Mouse (Mus musculus): ENCODE results near the gene Lrtm1. TPM values are rescaled to one million over a fixed set of nuclear protein-coding genes. Genes with fewer than 3 reads are reported as not detected.

The Lrtm1 gene
- polyA plus RNA-seq, 1 experiment: 0.31 TPM

DNA sequence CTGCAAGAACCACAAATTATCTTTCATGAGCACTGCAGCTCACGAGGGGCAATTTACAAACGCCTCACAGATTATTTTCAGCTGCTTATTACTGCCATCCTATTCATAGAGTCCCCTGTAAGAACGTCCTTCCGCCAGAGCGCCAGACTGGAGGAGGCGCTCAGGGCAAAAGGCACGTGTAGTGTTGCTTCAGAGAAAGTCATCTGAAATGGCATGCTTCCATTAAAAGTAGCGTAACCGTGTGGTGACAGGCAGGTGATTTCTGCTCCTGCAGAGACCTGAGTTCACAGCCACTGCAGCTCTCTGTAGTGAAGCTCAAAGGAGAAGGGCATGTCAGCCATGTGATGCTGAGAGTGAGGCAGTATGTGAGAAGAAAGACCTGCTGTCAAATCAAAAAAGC lies 12.5 kb downstream of the Lrtm1 start:
- no peaks in the 10 kb centered on the region for H3K27me3 ChIP-seq (ENCODE audit: control insufficient read depth, insufficient read depth, low read length)
- H3K4me3 ChIP-seq (ENCODE audit: control insufficient read depth, low read depth, low read length): no peak overlapping the region
- no peaks in the 10 kb centered on the region for H3K4me1 ChIP-seq (ENCODE audit: control insufficient read depth, insufficient read depth, low read length)
- no peak overlapping the region for H3K27ac ChIP-seq (ENCODE audit: control insufficient read depth, insufficient read depth, low read depth, low read length)
- TF ChIP-seq CTCF (IDR thresholded peaks at IDR 0.05; ENCODE audit: control insufficient read depth, insufficient read depth, insufficient replicate concordance, low read depth, low read length): no peak
- no peak for TF ChIP-seq POLR2A (IDR thresholded peaks at IDR 0.05; ENCODE audit: control insufficient read depth, low read depth, low read length)
- H3K36me3 ChIP-seq (ENCODE audit: control insufficient read depth, insufficient read depth, low read length): no peaks in the 10 kb centered on the region

DNA sequence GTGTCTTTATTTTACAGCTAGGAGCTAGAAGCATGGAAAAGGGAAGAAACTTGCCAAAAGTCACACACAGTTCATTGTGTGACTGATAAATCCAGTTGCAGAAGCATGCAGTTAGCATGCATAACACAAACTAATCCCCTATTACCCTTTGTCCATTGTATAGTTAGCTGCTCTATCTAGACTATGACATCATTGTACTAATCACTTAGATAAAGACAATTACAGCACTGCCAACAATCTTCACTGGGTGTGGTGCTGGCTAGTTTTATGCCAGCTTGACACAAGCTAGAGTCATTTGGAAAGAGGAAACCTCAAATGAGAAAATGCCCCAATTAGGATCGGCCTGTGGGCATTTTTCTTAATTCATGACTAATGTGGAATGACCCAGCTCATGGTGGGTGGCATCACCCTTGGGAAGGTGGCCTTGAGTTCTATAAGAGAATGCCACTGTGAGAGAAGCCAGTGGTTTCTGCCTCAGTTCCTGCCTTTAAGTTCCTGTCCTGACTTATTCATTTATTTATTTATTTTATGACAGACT lies 13.9 kb downstream of the Lrtm1 start:
- no peak overlapping the region for H3K4me3 ChIP-seq (ENCODE audit: control insufficient read depth, low read depth, low read length)
- H3K36me3 ChIP-seq (ENCODE audit: control insufficient read depth, insufficient read depth, low read length): no peaks in the 10 kb centered on the region
- H3K4me1 ChIP-seq (ENCODE audit: control insufficient read depth, insufficient read depth, low read length): no peaks in the 10 kb centered on the region
- no peak for TF ChIP-seq POLR2A (IDR thresholded peaks at IDR 0.05; ENCODE audit: control insufficient read depth, low read depth, low read length)
- no peak for TF ChIP-seq CTCF (IDR thresholded peaks at IDR 0.05; ENCODE audit: control insufficient read depth, insufficient read depth, insufficient replicate concordance, low read depth, low read length)
- no peaks in the 10 kb centered on the region for H3K27me3 ChIP-seq (ENCODE audit: control insufficient read depth, insufficient read depth, low read length)
- H3K27ac ChIP-seq (ENCODE audit: control insufficient read depth, insufficient read depth, low read depth, low read length): no peak overlapping the region

DNA sequence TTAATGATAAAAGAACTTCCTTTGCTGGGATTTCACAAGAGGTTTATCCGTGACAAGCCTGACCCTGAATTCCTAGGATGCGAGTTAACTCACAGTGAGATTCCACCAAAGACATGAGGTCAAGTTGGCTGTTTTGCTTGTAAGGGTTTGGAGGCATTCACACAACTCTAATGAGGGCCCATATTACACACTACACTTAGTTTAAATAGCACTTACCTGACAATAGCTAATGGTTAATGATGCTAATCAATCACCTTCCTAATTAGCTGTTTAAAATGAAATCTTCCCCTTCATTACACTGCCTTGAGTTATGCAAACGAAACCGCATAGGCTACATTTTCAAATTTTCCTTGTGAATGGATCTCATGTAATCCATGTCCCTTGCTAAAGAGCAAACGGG lies 20.2 kb downstream of the Lrtm1 start:
- no peak overlapping the region for H3K27ac ChIP-seq (ENCODE audit: control insufficient read depth, insufficient read depth, low read depth, low read length)
- no peak overlapping the region for H3K4me3 ChIP-seq (ENCODE audit: control insufficient read depth, low read depth, low read length)
- H3K36me3 ChIP-seq (ENCODE audit: control insufficient read depth, insufficient read depth, low read length): no peaks in the 10 kb centered on the region
- no peaks in the 10 kb centered on the region for H3K4me1 ChIP-seq (ENCODE audit: control insufficient read depth, insufficient read depth, low read length)
- no peak for TF ChIP-seq CTCF (IDR thresholded peaks at IDR 0.05; ENCODE audit: control insufficient read depth, insufficient read depth, insufficient replicate concordance, low read depth, low read length)
- TF ChIP-seq POLR2A (IDR thresholded peaks at IDR 0.05; ENCODE audit: control insufficient read depth, low read depth, low read length): no peak
- no peaks in the 10 kb centered on the region for H3K27me3 ChIP-seq (ENCODE audit: control insufficient read depth, insufficient read depth, low read length)

DNA sequence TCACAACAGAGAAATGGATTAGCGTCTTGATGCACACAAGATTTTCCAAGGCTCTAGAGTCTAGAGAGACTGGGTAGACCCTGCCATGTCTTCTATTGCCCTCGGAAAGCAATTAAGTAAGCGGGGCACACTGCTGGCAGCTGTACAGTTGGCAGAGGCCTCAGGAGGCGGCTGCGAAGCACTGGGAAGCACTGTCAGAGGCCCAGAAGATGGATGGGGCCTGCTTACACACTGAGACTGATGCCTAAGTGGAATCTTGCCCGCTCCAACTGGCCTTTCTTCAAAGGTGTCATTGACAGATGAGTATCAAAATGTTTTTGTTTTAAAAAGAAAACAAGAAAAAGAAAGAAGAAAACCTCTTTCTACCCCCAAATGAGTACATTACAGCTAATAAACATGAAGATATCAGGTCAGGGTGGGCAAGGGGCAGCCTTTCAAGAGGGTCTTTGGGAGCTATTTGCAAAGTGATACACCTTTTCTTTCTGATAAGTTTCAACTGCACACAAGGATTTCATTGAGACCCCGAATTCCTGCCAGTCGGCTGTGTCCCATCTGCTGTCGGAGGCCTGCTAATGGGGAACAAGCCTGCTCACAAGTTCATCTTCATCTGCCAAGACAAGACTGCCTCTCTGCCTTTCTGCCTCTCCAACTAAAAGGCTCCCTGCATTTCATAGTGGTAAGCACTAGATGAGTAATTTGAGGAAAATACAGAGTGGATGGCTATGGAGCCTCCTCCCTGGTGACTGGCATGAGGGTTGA lies 22.8 kb downstream of the Lrtm1 start:
- Histone ChIP-seq H3K27me3 (ENCODE audit: control insufficient read depth, insufficient read depth, low read length) (no peaks in the 10 kb centered on the region), H3K4me3 (ENCODE audit: control insufficient read depth, low read depth, low read length) (no peak overlapping the region), H3K36me3 (ENCODE audit: control insufficient read depth, insufficient read depth, low read length) (no peaks in the 10 kb centered on the region), H3K4me1 (ENCODE audit: control insufficient read depth, insufficient read depth, low read length) (no peaks in the 10 kb centered on the region), H3K27ac (ENCODE audit: control insufficient read depth, insufficient read depth, low read depth, low read length) (no peak overlapping the region)
- no peak for TF ChIP-seq POLR2A (IDR thresholded peaks at IDR 0.05; ENCODE audit: control insufficient read depth, low read depth, low read length)
- TF ChIP-seq CTCF (IDR thresholded peaks at IDR 0.05; ENCODE audit: control insufficient read depth, insufficient read depth, insufficient replicate concordance, low read depth, low read length): no peak

DNA sequence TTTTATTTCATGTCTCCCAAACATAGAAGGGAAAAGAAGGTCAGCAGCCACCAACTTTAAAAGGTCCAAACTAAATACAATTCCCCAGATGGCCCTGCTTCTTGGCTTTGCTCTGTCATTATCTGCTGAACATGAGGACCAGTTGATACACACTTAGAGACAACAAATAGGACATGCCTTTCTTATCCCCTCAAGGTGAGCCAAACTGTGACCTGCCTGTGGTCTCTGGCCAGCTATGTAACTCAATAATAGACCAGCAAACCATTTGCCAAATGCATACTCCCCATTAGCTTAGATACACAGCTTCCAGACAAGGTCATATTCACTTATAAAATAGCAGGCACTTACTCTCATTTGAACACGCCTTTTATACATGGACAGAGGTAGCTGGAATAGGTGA lies 23.5 kb downstream of the Lrtm1 start:
- no peak for TF ChIP-seq POLR2A (IDR thresholded peaks at IDR 0.05; ENCODE audit: control insufficient read depth, low read depth, low read length)
- H3K4me3 ChIP-seq (ENCODE audit: control insufficient read depth, low read depth, low read length): no peak overlapping the region
- no peak overlapping the region for H3K27ac ChIP-seq (ENCODE audit: control insufficient read depth, insufficient read depth, low read depth, low read length)
- H3K36me3 ChIP-seq (ENCODE audit: control insufficient read depth, insufficient read depth, low read length): no peaks in the 10 kb centered on the region
- H3K27me3 ChIP-seq (ENCODE audit: control insufficient read depth, insufficient read depth, low read length): no peaks in the 10 kb centered on the region
- no peaks in the 10 kb centered on the region for H3K4me1 ChIP-seq (ENCODE audit: control insufficient read depth, insufficient read depth, low read length)

DNA sequence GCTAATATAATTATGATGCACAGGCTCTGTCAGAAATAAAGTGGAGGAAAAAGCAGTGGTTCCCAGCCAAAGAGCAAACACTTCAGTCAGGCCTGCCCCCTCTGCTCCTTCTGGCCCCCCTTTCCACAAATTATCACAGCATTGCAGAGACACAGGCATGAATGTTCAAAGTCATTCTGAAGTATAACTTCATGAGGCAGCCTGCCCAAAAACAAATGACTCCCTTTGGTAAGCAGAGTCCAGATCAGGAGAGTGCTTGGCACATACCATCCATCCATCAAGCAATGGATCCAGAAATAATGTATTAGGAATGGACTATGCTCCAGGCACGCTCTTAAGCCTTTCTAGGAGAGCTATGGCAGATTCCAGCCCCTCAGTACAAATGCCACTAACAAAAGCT lies 24.3 kb downstream of the Lrtm1 start:
- Histone ChIP-seq H3K36me3 (ENCODE audit: control insufficient read depth, insufficient read depth, low read length) (no peaks in the 10 kb centered on the region), H3K27ac (ENCODE audit: control insufficient read depth, insufficient read depth, low read depth, low read length) (no peak overlapping the region), H3K4me1 (ENCODE audit: control insufficient read depth, insufficient read depth, low read length) (no peaks in the 10 kb centered on the region), H3K27me3 (ENCODE audit: control insufficient read depth, insufficient read depth, low read length) (no peaks in the 10 kb centered on the region), H3K4me3 (ENCODE audit: control insufficient read depth, low read depth, low read length) (no peak overlapping the region)
- TF ChIP-seq CTCF (IDR thresholded peaks at IDR 0.05; ENCODE audit: control insufficient read depth, insufficient read depth, insufficient replicate concordance, low read depth, low read length): no peak
- no peak for TF ChIP-seq POLR2A (IDR thresholded peaks at IDR 0.05; ENCODE audit: control insufficient read depth, low read depth, low read length)

DNA sequence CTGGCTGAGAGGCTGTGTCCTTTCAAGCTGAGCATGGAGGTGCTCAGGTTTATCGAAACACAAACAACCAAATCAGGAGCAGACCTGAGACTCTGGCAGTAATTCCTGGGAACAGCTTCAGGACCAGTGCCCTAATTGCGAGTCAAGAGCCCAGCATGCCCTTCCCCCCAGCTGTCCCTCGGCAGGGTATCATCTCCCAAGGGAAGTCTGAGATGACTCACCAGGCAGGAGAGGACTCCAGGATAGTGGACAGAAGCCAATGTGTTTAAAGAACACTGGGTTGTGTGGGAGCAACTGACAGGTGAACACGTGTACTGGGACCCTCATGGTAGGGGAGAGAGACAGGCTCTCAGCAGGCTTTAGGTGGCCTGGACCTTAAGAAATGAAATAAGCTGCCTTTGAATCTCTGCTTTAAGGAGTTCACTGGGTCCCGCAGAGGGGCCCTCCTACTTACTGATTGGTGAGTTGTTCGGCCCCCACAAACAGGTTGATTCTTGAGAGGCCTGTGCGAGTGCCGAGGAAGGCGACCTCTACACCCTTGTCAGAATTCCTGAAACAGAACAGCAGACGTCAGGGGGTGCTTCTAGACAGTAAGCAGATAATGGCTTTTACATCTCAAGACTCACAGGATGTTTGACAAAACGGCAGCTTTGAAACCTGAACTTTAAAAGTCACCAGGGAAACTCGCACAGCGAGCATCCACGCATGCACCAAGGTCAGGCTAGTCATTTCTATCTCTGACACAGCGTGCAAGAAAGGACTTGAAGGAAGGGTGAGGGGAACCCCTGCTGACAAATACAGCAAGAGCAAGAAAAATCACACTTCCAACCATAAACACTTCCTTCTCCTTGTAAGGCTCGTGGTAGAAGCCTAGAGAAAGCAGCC lies 34.2 kb downstream of the Lrtm1 start:
- Histone ChIP-seq H3K36me3 (ENCODE audit: control insufficient read depth, insufficient read depth, low read length) (no peaks in the 10 kb centered on the region), H3K27ac (ENCODE audit: control insufficient read depth, insufficient read depth, low read depth, low read length) (no peak overlapping the region), H3K27me3 (ENCODE audit: control insufficient read depth, insufficient read depth, low read length) (no peaks in the 10 kb centered on the region), H3K4me3 (ENCODE audit: control insufficient read depth, low read depth, low read length) (no peak overlapping the region), H3K4me1 (ENCODE audit: control insufficient read depth, insufficient read depth, low read length) (no peaks in the 10 kb centered on the region)
- no peak for TF ChIP-seq POLR2A (IDR thresholded peaks at IDR 0.05; ENCODE audit: control insufficient read depth, low read depth, low read length)
- no peak for TF ChIP-seq CTCF (IDR thresholded peaks at IDR 0.05; ENCODE audit: control insufficient read depth, insufficient read depth, insufficient replicate concordance, low read depth, low read length)
